Mouse (Mus musculus): ENCODE measurements around the gene Pcsk4. TPM values are rescaled to one million over a fixed set of nuclear protein-coding genes. Genes with fewer than 3 reads are reported as not detected.
"Not testable (repeated sequence)": the region's sequence is repeated elsewhere in the genome, so short reads cannot be mapped to it uniquely, and the experiment has no call there.

Gene Pcsk4
- polyA plus RNA-seq, 1 experiment from 2014 or later, result 2.4 TPM

DNA sequence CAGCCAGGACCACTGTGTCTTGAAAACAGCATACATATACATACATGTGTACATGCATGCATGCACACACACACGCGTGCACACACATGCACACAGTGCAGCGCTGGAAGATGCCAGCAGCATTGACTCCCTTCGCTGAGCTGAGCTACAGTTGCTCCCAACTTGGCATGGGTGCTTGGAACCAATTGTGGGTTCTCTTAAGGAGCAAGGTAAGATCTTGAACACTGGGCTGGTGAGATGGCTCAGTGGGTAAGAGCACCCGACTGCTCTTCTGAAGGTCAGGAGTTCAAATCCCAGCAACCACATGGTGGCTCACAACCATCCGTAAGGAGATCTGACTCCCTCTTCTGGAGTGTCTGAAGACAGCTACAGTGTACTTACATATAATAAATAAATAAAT lies 16.6 kb upstream of the Pcsk4 start:
- not testable (repeated sequence) for H3K9ac ChIP-seq (replicated peaks); H3K4me3 ChIP-seq; H3K4me2 ChIP-seq (replicated peaks); H3K9me3 ChIP-seq; ATAC-seq (ENCODE audit: low FRiP score, low read depth); H3K36me3 ChIP-seq; H3K27ac ChIP-seq (replicated peaks)
- 76% methylated on average over 6 of the region's 6 CpGs for WGBS
- H3K27me3 ChIP-seq, result peaks cover 98% of the 10 kb centered on the region
- peaks cover 42% of the 10 kb centered on the region for H3K4me1 ChIP-seq

DNA sequence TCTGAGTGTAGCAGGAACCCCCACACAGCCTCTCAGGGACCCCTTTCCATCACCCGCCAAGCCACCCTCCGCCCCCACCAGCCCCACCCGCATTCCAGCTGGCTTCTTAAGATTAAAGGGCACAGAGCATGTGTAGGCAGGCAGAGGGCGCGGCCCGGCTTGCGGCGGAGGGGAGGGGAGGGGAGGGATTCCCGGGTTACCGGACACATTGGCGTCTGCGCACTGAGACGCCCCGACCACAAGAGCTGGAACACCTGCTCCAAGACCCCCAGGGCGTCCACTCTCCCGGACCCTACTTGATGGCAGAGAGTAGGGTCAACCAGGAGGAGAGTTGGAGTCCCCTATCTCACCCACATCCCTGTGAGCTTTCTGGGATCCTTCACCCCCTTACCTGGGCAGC lies 15.8 kb upstream of the Pcsk4 start:
- no peak overlapping the region for H3K9ac ChIP-seq (replicated peaks)
- 0 out of 2 replicates have a peak overlapping the region, but pooled peaks have one; percentile 7 for H3K4me3 ChIP-seq

DNA sequence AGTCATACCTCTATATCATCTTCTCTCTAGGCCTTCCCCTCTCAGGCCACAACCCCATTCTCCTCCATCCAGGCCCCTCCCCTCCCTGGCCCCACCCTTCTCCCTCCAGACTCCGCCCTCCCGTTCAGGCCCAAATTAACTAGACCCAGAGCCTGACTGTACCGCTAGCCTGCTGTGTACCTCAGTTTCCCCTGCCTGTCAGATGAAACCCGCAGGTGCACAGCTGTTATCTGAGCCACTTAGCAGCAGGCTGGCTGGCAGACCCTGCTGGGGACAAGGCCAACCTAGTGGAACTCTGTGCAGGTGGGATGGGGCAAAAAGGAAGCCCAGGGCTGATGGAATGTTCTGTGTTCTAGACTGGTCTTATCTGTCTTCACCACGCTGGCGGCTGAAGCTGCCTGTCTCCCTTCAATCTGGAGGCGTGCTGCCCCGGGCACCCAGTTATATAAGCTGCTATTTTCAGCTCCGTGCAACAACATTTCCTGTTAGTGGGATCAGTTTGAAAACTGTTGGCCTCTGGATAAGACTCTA lies 14.9 kb upstream of the Pcsk4 start:
- Histone ChIP-seq H3K4me1 (peaks cover 45% of the 10 kb centered on the region), H3K4me2 (replicated peaks) (no peak overlapping the region), H3K27me3 (peaks cover 98% of the 10 kb centered on the region), H3K9me3 (no peaks in the 10 kb centered on the region), H3K36me3 (no peaks in the 10 kb centered on the region), H3K9ac (replicated peaks) (no peak overlapping the region), H3K4me3 (no peak overlapping the region), H3K27ac (replicated peaks) (no peak overlapping the region)
- no peak for ATAC-seq (ENCODE audit: low FRiP score, low read depth)
- 44% methylated on average over 9 of the region's 9 CpGs for WGBS

More for the DNA sequence above, 15.8 kb upstream of the Pcsk4 start:
- no peak for ATAC-seq (ENCODE audit: low FRiP score, low read depth)
- no peaks in the 10 kb centered on the region for H3K9me3 ChIP-seq
- 2% methylated on average over 16 of the region's 16 CpGs for WGBS
- H3K4me2 ChIP-seq (replicated peaks), result 0 out of 2 replicates have a peak overlapping the region, but pooled peaks have one; percentile 17
- H3K4me1 ChIP-seq, result peaks cover 45% of the 10 kb centered on the region
- peaks cover 99% of the 10 kb centered on the region for H3K27me3 ChIP-seq
- no peaks in the 10 kb centered on the region for H3K36me3 ChIP-seq
- no peak overlapping the region for H3K27ac ChIP-seq (replicated peaks)

DNA sequence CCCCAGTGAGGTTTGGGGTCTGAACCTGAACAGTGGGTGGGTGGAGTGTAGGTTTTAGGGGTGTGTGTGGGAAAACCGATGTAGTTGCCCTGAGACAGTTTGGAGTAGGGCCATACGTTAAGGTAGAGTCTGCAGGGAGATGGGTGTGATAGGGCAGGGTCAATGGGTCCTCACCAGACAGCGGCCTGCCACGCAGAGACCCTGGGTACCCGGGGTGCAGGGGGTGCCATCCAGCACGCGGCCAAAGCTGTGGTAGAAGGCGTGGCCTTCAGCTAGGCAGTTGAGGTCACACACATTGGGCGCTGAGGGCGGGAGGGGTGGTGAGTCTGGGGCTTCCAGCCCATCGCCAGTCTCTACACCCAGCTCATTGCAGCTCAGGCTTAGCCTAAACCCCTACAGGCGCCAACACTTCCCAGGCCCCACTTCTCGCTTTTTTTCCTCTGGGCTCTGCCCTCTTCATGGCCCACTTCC lies 14.2 kb upstream of the Pcsk4 start:
- Histone ChIP-seq H3K27ac (replicated peaks) (no peak overlapping the region), H3K9ac (replicated peaks) (0 out of 2 replicates have a peak overlapping the region, but pooled peaks have one; percentile 11), H3K4me2 (replicated peaks) (peak overlapping the region; percentile 53), H3K9me3 (no peaks in the 10 kb centered on the region), H3K4me1 (peaks cover 38% of the 10 kb centered on the region), H3K27me3 (peaks cover 93% of the 10 kb centered on the region), H3K4me3 (peak overlapping the region; percentile 33), H3K36me3 (no peaks in the 10 kb centered on the region)
- peak; percentile 28 for ATAC-seq (ENCODE audit: low FRiP score, low read depth)
- WGBS, result 27% methylated on average over 13 of the region's 13 CpGs

DNA sequence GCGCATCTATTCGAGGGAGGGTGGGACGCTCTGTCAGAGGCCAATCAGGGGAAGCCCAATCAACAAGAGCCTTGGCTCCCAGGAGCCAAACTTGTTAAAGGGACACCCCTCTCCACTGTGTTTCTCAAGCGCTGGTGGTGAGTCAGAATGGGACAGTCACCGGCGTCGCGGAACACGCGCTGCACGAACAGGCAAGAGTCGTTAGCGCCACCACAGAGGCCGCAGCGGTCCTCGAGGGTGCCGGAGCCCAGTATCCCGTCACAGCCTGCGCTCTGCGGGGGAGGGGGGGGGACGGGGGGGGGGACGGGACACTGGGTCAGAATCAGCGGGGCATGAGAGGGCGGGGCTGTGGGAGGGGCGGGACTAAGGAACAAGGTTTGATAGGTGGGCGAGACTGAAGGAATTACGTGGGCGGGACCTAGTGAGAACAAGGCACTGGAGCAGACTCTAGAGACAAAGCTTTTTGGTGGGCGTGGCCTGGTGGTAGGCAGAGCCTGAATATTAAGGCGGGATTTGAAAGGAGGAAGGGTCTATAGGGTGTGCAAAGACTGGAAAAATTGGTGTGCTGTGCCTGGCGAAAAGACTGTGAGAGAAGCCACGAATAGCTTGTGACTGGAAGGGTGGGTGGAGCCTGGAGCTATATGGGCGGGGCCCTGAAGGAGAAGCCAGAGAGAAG lies 13.6 kb upstream of the Pcsk4 start:
- H3K4me2 ChIP-seq (replicated peaks), result peak overlapping the region; percentile 53
- peak; percentile 59 for ATAC-seq (ENCODE audit: low FRiP score, low read depth)

DNA sequence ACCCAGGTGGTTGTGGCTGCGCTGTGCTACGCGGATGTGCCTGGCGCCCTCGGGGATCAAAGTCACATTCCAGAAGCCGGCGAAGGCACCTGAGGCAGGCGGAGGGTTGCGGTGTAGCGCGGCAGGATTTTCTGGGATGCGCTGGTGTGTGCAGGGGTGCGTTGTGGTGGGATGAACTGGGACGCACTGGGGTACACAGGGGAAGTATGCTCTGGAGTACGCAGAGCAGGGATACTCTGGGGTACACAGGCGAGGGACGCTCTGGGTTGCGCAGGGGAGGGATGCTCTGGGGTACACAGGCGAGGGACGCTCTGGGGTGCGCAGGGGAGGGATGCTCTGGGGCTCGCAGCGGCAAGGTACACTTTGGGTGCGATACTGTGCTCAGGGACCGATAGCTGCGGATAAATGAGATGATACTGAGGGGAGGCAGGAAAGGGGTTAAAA lies 13.0 kb upstream of the Pcsk4 start:
- Histone ChIP-seq H3K9me3 (no peaks in the 10 kb centered on the region), H3K27ac (replicated peaks) (no peak overlapping the region), H3K4me1 (peaks cover 30% of the 10 kb centered on the region), H3K27me3 (peaks cover 86% of the 10 kb centered on the region), H3K4me3 (peak overlapping the region; percentile 33), H3K36me3 (no peaks in the 10 kb centered on the region), H3K9ac (replicated peaks) (no peak overlapping the region), H3K4me2 (replicated peaks) (peak overlapping the region; percentile 53)
- ATAC-seq (ENCODE audit: low FRiP score, low read depth), result 0 out of 2 replicates have a peak, but pooled peaks have one; percentile 5
- 2% methylated on average over 26 of the region's 26 CpGs for WGBS

More for the DNA sequence above, 13.6 kb upstream of the Pcsk4 start:
- H3K4me3 ChIP-seq, result peak overlapping the region; percentile 33
- H3K9me3 ChIP-seq, result no peaks in the 10 kb centered on the region
- under 1% methylated on average over 33 of the region's 33 CpGs for WGBS
- peaks cover 33% of the 10 kb centered on the region for H3K4me1 ChIP-seq
- H3K27me3 ChIP-seq, result peaks cover 92% of the 10 kb centered on the region
- H3K9ac ChIP-seq (replicated peaks), result 0 out of 2 replicates have a peak overlapping the region, but pooled peaks have one; percentile 39
- H3K36me3 ChIP-seq, result no peaks in the 10 kb centered on the region
- no peak overlapping the region for H3K27ac ChIP-seq (replicated peaks)

DNA sequence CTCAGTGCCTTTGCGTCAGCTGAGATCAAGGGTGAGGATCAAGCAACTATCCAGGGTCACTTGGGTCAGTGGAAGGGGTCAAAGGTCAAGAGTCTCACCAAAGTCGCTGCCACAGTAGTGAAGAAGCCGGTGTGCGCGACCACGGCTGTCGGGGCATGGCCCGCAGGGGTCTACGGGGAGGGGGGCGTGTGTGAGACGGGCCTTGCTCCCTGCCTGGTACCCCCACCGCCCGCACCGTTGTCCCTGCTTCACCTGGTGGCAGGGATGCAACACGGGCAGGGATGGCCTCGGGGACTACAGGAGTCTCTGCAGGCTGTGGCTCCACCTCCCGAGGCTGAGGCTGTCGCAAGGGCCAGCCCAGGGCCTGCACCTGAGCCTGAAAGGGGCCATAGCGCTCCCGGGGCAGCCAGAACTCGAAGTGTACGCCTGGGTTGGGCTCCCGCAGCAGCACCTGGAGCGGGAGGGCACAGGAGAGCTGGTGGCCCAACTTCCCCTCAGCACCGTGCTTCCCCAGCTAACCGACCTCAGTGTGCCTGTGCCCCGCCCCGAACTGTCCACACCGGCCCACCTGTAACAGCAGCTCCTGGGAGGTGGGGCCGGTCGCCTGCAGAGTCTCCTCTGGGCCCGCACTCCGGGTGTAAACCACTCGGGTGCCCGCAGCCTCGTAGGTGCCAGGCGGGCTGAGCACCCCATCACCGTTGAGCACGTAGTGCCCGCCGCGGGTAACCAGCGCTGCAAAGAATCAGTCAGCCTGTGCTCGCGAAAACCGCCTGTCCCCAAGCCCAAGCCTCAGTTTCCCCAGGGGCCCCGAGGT lies 12.4 kb upstream of the Pcsk4 start:
- Histone ChIP-seq H3K27me3 (peaks cover 80% of the 10 kb centered on the region), H3K9ac (replicated peaks) (no peak overlapping the region), H3K36me3 (no peaks in the 10 kb centered on the region), H3K4me2 (replicated peaks) (peak overlapping the region; percentile 53), H3K4me1 (peaks cover 30% of the 10 kb centered on the region), H3K27ac (replicated peaks) (no peak overlapping the region), H3K4me3 (peak overlapping the region; percentile 33), H3K9me3 (no peaks in the 10 kb centered on the region)
- no peak for ATAC-seq (ENCODE audit: low FRiP score, low read depth)
- 2% methylated on average over 46 of the region's 47 CpGs for WGBS

DNA sequence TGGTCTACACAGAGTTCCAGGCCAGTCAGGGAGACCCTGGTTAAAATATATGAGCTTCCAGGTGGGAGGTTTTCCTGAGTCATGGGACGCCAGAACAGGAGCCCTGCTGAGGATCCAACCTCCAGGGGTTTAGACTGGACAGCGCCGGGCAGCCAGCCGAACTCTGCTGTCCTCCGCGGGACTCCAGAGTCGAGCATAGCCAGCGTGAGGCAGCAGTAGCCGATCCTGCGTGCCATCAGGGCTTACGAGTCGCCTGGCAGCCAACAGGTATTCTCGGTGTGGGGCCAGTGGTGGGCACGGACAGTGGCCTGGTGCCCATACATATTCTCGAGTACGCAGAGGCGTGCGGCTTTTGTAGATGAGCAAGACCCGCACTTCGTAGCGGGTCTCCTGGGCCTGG lies 11.7 kb upstream of the Pcsk4 start:
- no peaks in the 10 kb centered on the region for H3K36me3 ChIP-seq
- no peak for ATAC-seq (ENCODE audit: low FRiP score, low read depth)
- no peak overlapping the region for H3K4me3 ChIP-seq
- no peak overlapping the region for H3K27ac ChIP-seq (replicated peaks)
- H3K9ac ChIP-seq (replicated peaks), result no peak overlapping the region
- 7% methylated on average over 21 of the region's 21 CpGs for WGBS
- H3K4me1 ChIP-seq, result peaks cover 30% of the 10 kb centered on the region
- no peaks in the 10 kb centered on the region for H3K9me3 ChIP-seq
- H3K4me2 ChIP-seq (replicated peaks), result no peak overlapping the region
- peaks cover 75% of the 10 kb centered on the region for H3K27me3 ChIP-seq

DNA sequence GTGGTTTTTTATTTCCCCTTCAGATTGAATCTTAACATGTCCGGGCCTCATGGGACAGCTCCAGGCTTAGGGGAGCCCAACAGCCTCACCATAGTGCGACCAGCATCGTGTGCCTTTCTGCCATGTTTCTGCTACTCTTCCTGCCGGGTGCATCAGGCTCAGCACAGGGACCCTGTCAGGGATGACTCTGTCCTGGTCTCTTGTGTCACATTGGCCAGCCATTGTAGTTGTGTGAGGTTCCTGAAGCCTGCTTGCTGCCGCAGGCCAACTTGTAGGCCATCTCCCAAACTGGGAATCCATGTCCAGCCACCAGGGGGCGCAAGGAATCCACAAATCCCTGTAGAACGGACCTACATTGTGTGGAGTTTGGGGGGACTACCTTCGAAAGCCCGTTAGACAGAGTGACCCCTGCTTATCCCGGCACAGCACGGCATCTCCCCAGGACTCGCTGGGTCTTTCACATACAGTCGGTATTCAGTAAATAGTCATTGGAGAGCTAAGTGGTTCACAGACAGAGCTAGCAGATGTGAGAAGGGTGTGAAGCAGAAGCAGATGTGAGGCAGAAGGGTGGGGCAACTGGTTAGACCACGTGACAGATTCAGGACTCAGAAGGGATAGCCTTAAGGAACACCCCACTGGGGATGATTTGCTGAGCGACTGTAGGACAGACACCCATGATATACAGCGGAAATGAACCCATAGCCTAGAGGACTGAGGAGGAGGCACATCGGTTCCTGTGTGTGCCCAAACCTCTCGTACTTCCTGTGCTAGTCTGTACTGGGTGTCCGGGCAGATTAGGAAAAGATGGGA lies 10.8 kb upstream of the Pcsk4 start:
- Histone ChIP-seq H3K4me3 (no peak overlapping the region), H3K4me1 (peaks cover 28% of the 10 kb centered on the region)

DNA sequence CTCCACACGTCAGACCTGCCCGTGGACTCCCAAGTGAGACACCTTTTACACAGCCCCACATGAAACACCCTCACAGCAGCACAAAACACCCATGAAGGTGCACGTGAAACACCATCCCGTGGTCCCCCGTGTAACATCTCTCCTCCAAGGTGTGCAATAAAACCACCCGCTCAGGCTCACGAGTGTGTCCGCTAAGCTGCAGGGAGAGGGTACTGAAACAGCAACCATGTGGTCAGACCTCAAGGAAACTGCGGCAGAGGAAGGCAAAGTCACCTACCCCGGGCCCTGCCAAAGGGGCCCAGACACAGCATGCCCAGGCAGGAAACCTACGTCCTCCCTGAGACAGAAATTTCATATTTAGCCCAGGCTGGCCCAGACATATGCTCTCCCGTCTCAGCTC lies 7.0 kb upstream of the Pcsk4 start:
- ATAC-seq (ENCODE audit: low FRiP score, low read depth), result no peak
- no peaks in the 10 kb centered on the region for H3K9me3 ChIP-seq
- no peak overlapping the region for H3K27ac ChIP-seq (replicated peaks)
- no peak overlapping the region for H3K4me3 ChIP-seq
- peaks cover 6% of the 10 kb centered on the region; the same call in 1 of the 2 replicates for H3K4me1 ChIP-seq
- WGBS, result 90% methylated on average over 12 of the region's 12 CpGs
- H3K4me2 ChIP-seq (replicated peaks), result no peak overlapping the region
- H3K9ac ChIP-seq (replicated peaks), result no peak overlapping the region
- H3K27me3 ChIP-seq, result peaks cover 46% of the 10 kb centered on the region
- no peaks in the 10 kb centered on the region for H3K36me3 ChIP-seq

More for the DNA sequence above, 10.8 kb upstream of the Pcsk4 start:
- Histone ChIP-seq H3K36me3 (no peaks in the 10 kb centered on the region), H3K4me2 (replicated peaks) (peak overlapping the region; percentile 21; the same call in 1 of the 2 replicates), H3K9me3 (no peaks in the 10 kb centered on the region), H3K27ac (replicated peaks) (no peak overlapping the region), H3K27me3 (peaks cover 70% of the 10 kb centered on the region), H3K9ac (replicated peaks) (no peak overlapping the region)
- no peak for ATAC-seq (ENCODE audit: low FRiP score, low read depth)
- 22% methylated on average over 19 of the region's 19 CpGs for WGBS

DNA sequence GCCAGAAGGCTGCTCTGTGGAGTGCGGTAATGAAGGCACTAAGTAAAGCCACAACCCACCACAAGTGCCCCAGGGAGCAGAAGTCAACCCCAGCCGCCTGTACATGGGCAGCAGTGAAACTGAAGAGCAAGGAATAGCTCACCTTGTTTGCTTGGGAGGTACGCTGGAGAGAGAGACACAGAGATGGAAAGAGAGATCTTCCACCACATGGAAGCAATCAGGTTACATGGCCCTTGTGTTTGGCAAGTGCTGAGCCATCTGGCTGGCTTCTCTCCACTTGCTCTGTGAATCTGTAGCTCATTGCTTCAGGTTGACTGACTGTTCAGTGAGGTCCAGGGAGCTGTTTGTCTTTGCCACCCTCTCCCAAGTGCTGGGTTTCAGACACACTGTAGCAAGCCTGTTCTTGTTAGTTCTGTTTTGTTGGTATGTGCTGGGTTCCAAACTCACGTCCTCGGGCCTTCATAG lies 3.3 kb upstream of the Pcsk4 start:
- H3K27ac ChIP-seq (replicated peaks), result no peak overlapping the region
- ATAC-seq (ENCODE audit: low FRiP score, low read depth), result no peak
- H3K27me3 ChIP-seq, result peaks cover 39% of the 10 kb centered on the region
- H3K4me3 ChIP-seq, result no peak overlapping the region
- WGBS, result 82% methylated on average over 5 of the region's 5 CpGs
- H3K36me3 ChIP-seq, result no peaks in the 10 kb centered on the region
- no peak overlapping the region for H3K9ac ChIP-seq (replicated peaks)
- H3K9me3 ChIP-seq, result no peaks in the 10 kb centered on the region
- H3K4me2 ChIP-seq (replicated peaks), result no peak overlapping the region
- peaks cover 15% of the 10 kb centered on the region for H3K4me1 ChIP-seq
